Mouse (Mus musculus) C2C12 (cell line): ENCODE data around the gene Gbp7.

Experiments
- CTCF ChIP-seq: IDR thresholded peaks from one replicate; pipeline ENCODE4 v1.5.1; 2011; ENCODE audit not compliant: control insufficient read depth, insufficient read depth, insufficient read length
- FOSL1 ChIP-seq: IDR thresholded peaks from one replicate; pipeline ENCODE4 v1.8.0; 2011; ENCODE audit warnings: mild to moderate bottlenecking, low read length; ENCODE audit not compliant: poor library complexity, insufficient read depth, severe bottlenecking

DNA sequence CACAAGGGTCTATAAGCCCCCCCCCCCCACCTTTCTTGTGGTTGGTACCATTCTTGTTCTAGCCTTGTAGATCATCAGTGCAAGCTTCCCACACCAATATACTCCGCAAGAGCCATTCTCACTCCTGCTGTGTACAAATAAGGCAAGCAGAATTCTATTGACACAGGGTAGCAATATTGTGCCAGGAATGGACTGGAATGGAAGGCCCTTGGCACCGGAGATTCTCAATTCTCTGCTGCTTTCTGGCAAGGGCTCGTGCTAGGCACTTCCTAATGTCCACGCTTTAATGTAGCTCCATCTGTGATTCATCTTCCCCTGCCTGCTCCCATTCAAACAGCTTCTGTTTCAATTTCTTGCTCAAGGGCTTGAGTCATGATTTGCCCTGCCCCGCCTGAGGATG is 31.2 kb upstream of the Gbp7 start:
- TF ChIP-seq FOSL1 (no peak), CTCF (no peak)
